Mouse (Mus musculus): ENCODE data around the gene Capn8. TPM values are rescaled to one million over a fixed set of nuclear protein-coding genes. Genes with fewer than 3 reads are reported as not detected.

Capn8 gene
- polyA plus RNA-seq, 2 experiments: 0.01 TPM; not detected in 1

DNA sequence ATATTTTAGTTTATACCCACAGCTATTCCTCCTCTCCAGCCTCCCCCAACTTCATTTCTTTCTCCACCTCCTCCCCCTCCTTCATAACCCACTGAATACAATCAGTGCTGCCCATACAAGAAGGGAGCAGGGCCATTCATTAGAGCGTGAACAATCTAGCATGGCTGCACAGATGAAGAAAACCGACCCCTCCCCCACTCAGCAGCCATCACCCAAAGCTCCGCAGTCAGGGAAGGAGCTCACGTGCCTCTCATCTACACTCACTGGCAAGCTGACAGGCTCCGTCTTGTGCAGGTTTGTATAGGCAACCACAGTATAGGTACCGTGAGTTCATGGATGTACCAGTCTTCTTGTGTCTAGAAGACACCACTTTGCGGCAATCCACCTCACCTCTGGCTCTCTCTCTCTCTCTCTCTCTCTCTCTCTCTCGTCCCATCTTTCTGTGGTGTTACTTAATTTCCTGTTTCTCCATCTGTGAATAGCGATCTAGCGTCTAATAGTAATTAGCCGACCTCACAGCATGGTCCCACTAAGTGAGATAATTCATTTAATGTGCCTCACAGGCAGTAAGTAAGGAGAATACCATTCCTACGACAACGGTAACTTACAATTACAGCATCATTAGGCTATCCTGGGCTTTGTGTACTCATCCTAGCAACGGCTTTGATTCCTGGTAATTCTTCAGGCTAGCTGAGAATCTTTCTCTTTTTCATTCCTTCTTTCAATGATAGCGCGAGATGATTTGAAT, 53.6 kb downstream of the Capn8 start:
- TF ChIP-seq EP300 (IDR thresholded peaks at IDR 0.05; ENCODE audit: low read depth): no peak
- no peak for TF ChIP-seq CTCF (IDR thresholded peaks at IDR 0.05; ENCODE audit: low read depth)
- WGBS (ENCODE audit: insufficient replicate concordance): 73% methylated on average over 16 of the region's 16 CpGs

DNA sequence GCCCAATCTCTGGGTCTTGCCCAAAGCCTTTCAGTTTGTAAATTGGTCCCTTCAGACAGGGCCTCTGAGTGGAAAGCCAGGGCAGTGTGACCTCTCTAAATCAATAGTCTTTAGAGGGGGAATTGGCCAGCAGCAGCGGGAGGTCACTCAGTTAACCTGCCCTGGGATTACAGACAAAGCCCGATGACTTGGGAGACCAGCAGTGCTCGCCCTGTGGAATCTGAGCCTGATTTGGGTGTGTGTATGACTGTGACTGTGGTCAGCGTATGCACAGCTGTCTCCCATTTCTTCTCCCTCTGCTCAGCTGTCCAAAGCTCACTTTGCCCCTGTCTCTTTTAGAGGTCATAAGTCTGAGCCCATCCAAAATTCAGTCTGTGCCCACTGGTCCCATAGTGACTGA, 55.7 kb downstream of the Capn8 start:
- 63% methylated on average over 4 of the region's 4 CpGs for WGBS (ENCODE audit: insufficient replicate concordance)
- Histone ChIP-seq H3K27me3 (ENCODE audit: control insufficient read depth, insufficient read depth, low read length) (no peaks in the 10 kb centered on the region), H3K4me3 (ENCODE audit: insufficient read depth in 1 of 2, low read depth in 2 of 2, low read length in 2 of 2) (no peak overlapping the region), H3K36me3 (replicated peaks; ENCODE audit: control insufficient read depth, insufficient read depth, low read depth) (no peaks in the 10 kb centered on the region), H3K4me2 (ENCODE audit: low read depth) (no peak overlapping the region), H3K27ac (no peak overlapping the region), H3K4me1 (replicated peaks; ENCODE audit: control insufficient read depth in 2 of 2, insufficient read depth in 2 of 2, low read length in 1 of 2) (no peaks in the 10 kb centered on the region), H3K9ac (replicated peaks) (no peak overlapping the region), H3K9me3 (ENCODE audit: control insufficient read depth, low read length) (no peaks in the 10 kb centered on the region)
- no peak for TF ChIP-seq EP300 (IDR thresholded peaks at IDR 0.05; ENCODE audit: low read depth)
- no peak for TF ChIP-seq CTCF (IDR thresholded peaks at IDR 0.05; ENCODE audit: low read depth)
- ATAC-seq (ENCODE audit: insufficient read depth) (no peak), DNase-seq (ENCODE audit: low read depth in 3 of 3, low spot score in 3 of 3) (no peak)

More for the DNA sequence above, 53.6 kb downstream of the Capn8 start:
- Histone ChIP-seq H3K4me3 (ENCODE audit: insufficient read depth in 1 of 2, low read depth in 2 of 2, low read length in 2 of 2) (no peak overlapping the region), H3K4me1 (replicated peaks; ENCODE audit: control insufficient read depth in 2 of 2, insufficient read depth in 2 of 2, low read length in 1 of 2) (no peaks in the 10 kb centered on the region), H3K9me3 (ENCODE audit: control insufficient read depth, low read length) (no peaks in the 10 kb centered on the region), H3K4me2 (ENCODE audit: low read depth) (no peak overlapping the region), H3K27ac (no peak overlapping the region), H3K9ac (replicated peaks) (no peak overlapping the region), H3K27me3 (ENCODE audit: control insufficient read depth, insufficient read depth, low read length) (no peaks in the 10 kb centered on the region), H3K36me3 (replicated peaks; ENCODE audit: control insufficient read depth, insufficient read depth, low read depth) (no peaks in the 10 kb centered on the region)
- ATAC-seq (ENCODE audit: insufficient read depth): no peak
- DNase-seq (ENCODE audit: low read depth in 3 of 3, low spot score in 3 of 3): no peak

DNA sequence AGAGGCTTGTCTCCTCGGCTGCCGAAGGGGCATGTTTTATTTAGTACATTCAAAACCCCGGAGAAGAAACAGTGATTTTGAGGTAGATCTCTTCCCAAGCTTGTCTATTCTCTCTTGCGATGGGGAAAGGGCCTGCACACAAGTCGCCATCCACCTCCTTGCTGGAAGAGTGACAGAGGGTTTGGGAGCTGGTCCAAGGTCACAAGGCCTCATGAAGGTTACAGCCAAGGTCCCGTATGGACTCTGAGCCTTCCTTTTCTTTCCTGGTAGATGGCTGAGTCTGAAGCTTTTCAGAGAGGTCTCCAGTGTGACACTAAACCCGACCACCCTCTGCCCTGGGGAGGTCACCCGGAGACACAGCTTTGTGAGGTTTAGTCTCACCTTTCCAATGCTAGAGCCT, 56.4 kb downstream of the Capn8 start:
- H3K4me1 ChIP-seq (replicated peaks; ENCODE audit: control insufficient read depth in 2 of 2, insufficient read depth in 2 of 2, low read length in 1 of 2): no peaks in the 10 kb centered on the region
- no peaks in the 10 kb centered on the region for H3K9me3 ChIP-seq (ENCODE audit: control insufficient read depth, low read length)
- H3K4me2 ChIP-seq (ENCODE audit: low read depth): no peak overlapping the region
- WGBS (ENCODE audit: insufficient replicate concordance): 70% methylated on average over 8 of the region's 8 CpGs
- H3K9ac ChIP-seq (replicated peaks): no peak overlapping the region
- H3K27ac ChIP-seq: no peak overlapping the region
- no peak for TF ChIP-seq CTCF (IDR thresholded peaks at IDR 0.05; ENCODE audit: low read depth)
- DNase-seq (ENCODE audit: low read depth in 3 of 3, low spot score in 3 of 3) (no peak), ATAC-seq (ENCODE audit: insufficient read depth) (no peak)
- H3K36me3 ChIP-seq (replicated peaks; ENCODE audit: control insufficient read depth, insufficient read depth, low read depth): no peaks in the 10 kb centered on the region
- no peaks in the 10 kb centered on the region for H3K27me3 ChIP-seq (ENCODE audit: control insufficient read depth, insufficient read depth, low read length)
- no peak overlapping the region for H3K4me3 ChIP-seq (ENCODE audit: insufficient read depth in 1 of 2, low read depth in 2 of 2, low read length in 2 of 2)

DNA sequence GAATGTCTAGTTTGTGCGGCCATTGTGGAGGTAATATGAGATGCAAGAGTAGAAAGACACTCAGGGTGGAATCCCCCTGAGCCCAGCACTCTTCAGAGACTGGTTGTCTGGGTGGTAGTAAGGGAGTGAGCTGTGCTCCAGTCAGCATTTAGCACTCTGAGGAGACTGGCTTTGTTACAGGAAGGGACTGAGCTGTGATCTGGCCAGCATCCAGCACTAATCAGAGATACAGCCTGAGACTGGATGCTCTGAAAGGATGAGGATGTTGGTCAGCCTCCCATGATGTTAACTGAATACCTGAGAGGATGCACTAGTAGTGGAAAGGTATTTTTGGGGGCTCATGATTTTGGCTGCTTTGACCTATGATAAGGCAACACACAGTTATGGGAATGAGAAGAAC, 61.4 kb downstream of the Capn8 start:
- ATAC-seq (ENCODE audit: insufficient read depth) (no peak), DNase-seq (ENCODE audit: low read depth in 3 of 3, low spot score in 3 of 3) (no peak)
- H3K4me2 ChIP-seq (ENCODE audit: low read depth): no peak overlapping the region
- WGBS (ENCODE audit: insufficient replicate concordance): 54% methylated on average over 1 of the region's 1 CpGs
- H3K27me3 ChIP-seq (ENCODE audit: control insufficient read depth, insufficient read depth, low read length): no peaks in the 10 kb centered on the region
- TF ChIP-seq EP300 (IDR thresholded peaks at IDR 0.05; ENCODE audit: low read depth) (no peak), CTCF (IDR thresholded peaks at IDR 0.05; ENCODE audit: low read depth) (no peak)
- H3K4me3 ChIP-seq (ENCODE audit: insufficient read depth in 1 of 2, low read depth in 2 of 2, low read length in 2 of 2): no peak overlapping the region
- H3K4me1 ChIP-seq (replicated peaks; ENCODE audit: control insufficient read depth in 2 of 2, insufficient read depth in 2 of 2, low read length in 1 of 2): no peaks in the 10 kb centered on the region
- H3K27ac ChIP-seq: no peak overlapping the region
- H3K9me3 ChIP-seq (ENCODE audit: control insufficient read depth, low read length): no peaks in the 10 kb centered on the region
- H3K36me3 ChIP-seq (replicated peaks; ENCODE audit: control insufficient read depth, insufficient read depth, low read depth): no peaks in the 10 kb centered on the region
- no peak overlapping the region for H3K9ac ChIP-seq (replicated peaks)

DNA sequence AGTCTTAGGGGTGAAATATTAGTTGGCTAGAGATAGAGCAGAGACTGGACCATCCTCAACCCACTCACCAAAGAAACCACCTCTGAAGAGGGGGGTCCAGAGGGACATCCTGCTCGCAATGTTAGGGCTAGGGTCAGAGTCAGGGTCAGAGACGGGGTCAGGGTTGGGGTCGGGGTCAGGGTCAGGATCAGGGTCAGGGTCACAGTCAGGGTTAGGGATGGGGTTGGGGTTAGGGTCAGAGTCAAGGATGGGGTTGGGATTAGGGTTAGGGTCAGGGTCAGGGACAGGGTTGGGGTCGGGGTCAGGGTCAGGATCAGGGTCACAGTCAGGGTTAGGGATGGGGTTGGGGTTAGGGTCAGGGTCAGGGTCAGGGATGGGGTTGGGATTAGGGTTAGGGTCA, 64.4 kb downstream of the Capn8 start:
- no peak for DNase-seq (ENCODE audit: low read depth in 3 of 3, low spot score in 3 of 3)
- no peak overlapping the region for H3K27ac ChIP-seq
- no peaks in the 10 kb centered on the region for H3K9me3 ChIP-seq (ENCODE audit: control insufficient read depth, low read length)
- no peak overlapping the region for H3K4me2 ChIP-seq (ENCODE audit: low read depth)
- H3K4me3 ChIP-seq (ENCODE audit: insufficient read depth in 1 of 2, low read depth in 2 of 2, low read length in 2 of 2): no peak overlapping the region
- no peaks in the 10 kb centered on the region for H3K27me3 ChIP-seq (ENCODE audit: control insufficient read depth, insufficient read depth, low read length)
- no peaks in the 10 kb centered on the region for H3K36me3 ChIP-seq (replicated peaks; ENCODE audit: control insufficient read depth, insufficient read depth, low read depth)
- TF ChIP-seq EP300 (IDR thresholded peaks at IDR 0.05; ENCODE audit: low read depth) (no peak), CTCF (IDR thresholded peaks at IDR 0.05; ENCODE audit: low read depth) (no peak)
- peaks cover 0 to 7% of the 10 kb centered on the region in 2 experiments; a peak in 3 of 4 replicates for H3K4me1 ChIP-seq (replicated peaks; ENCODE audit: control insufficient read depth in 2 of 2, insufficient read depth in 2 of 2, low read length in 1 of 2)
- no peak overlapping the region for H3K9ac ChIP-seq (replicated peaks)
- ATAC-seq (ENCODE audit: insufficient read depth): no peak
- 61% methylated on average over 4 of the region's 4 CpGs for WGBS (ENCODE audit: insufficient replicate concordance)

Measured in liver, embryonic 14.5 days (tissue).